ENCODE assay signal across 16 mouse cellular contexts in the genomic region with DNA sequence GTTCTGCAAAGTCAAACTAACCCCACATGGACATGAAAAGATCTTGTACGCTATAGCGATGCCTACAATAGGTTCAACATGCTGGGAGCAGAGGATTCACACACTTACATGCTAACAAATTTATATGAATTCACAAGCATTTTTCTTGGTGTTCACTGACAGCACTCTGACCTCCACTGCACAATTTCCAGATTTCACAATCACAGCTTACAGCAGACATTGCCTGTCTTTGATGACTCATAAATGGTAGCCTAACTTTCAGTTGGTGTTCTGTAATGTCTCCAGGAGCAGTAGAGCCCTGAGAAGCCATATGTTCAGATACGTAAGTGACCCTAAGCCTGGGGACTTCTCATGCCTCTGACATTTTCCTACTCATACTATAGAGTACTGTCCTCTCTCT.
"Had no signal": no experiment of that assay in that cellular context is flagged by ENCODE, and none has a peak within 500 bp of the region (broad histone marks: within the 10 kb centered on the region; RNA-seq: fewer than 3 reads in every experiment).

No protein-coding gene starts in this region.

- H3K27ac ChIP-seq: limb, embryonic 12.5 days; liver, embryonic 15.5 days; macrophage; midbrain, embryonic 15.5 days; neural tube, embryonic 12.5 days had no signal

- H3K9me3 ChIP-seq: limb, embryonic 12.5 days; liver, embryonic 15.5 days; megakaryocyte, embryonic 14.5 days; midbrain, embryonic 15.5 days; neural tube, embryonic 12.5 days had no signal

- H3K27me3 ChIP-seq: limb, embryonic 12.5 days; liver, embryonic 15.5 days; megakaryocyte, embryonic 14.5 days; midbrain, embryonic 15.5 days; neural tube, embryonic 12.5 days had no signal

- H3K4me2 ChIP-seq: limb, embryonic 12.5 days; liver, embryonic 15.5 days; midbrain, embryonic 11.5 days; midbrain, embryonic 15.5 days; neural tube, embryonic 12.5 days had no signal

- DNase-seq: kidney, postnatal 25 days; layer of hippocampus, postnatal 36 days; liver; lung, adult 2 months; lung, postnatal 10 days; right cerebral cortex, postnatal 4 days; spleen, adult 18-20 months; thymus, adult 18-20 months; thymus, postnatal 14 days had no signal

- ATAC-seq: midbrain, embryonic 15.5 days had no signal

- H3K4me1 ChIP-seq: limb, embryonic 12.5 days; liver, embryonic 15.5 days; megakaryocyte, embryonic 14.5 days; midbrain, embryonic 15.5 days; neural tube, embryonic 12.5 days had no signal

- H3K9ac ChIP-seq: limb, embryonic 12.5 days; liver, embryonic 15.5 days; midbrain, embryonic 15.5 days; neural tube, embryonic 12.5 days had no signal

- H3K4me3 ChIP-seq: limb, embryonic 12.5 days; liver, embryonic 15.5 days; megakaryocyte, embryonic 14.5 days; midbrain, embryonic 15.5 days; neural tube, embryonic 12.5 days had no signal

- H3K36me3 ChIP-seq: limb, embryonic 12.5 days; liver, embryonic 15.5 days; midbrain, embryonic 15.5 days; neural tube, embryonic 12.5 days had no signal
